Mouse (Mus musculus): ENCODE measurements around the gene Srrm3. TPM values are rescaled to one million over a fixed set of nuclear protein-coding genes. Genes with fewer than 3 reads are reported as not detected.

Gene Srrm3
- polyA plus RNA-seq (2015; fragmentation: Nextera tagmentation; extraction: Ambion mirVana), result 6.6 and 10.9 TPM in 2 replicates

DNA sequence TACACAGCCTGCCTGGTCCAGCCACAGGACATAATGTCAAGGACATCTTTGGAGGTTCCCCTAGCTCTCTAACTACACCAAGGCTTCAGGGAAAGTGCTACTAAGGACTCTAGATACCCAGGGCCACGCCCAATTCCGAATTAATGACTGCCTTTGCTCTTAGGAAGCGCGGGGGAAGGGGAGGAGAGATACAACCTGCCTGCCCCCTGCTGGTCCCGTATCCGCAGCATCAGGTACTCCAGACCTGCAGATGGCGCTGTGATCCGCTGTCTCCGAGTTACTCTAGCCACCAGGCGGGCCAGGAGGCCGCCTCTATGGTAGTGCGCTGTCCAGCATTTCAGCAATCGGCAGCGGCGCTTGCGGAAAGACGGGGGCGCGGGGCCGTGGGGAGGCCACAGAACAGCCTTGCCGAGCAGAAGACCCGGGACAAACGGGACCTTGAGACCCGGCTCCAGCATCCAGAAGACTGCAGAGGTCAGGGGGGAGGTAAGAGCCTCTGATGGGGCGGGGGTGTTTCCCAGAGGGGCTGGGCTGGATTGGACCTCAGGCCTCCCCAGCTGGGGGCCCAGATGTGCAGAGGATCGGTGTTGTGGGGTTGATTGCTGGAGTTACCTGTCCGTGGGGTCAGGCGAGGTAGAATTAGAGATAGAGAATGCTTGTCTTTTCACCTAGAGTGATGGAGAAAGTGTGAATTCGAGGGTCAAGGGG is at the start of gene Srrm3:
Gene Srrm3, plus strand, starts transcription at position 336 of the 708 bp plus-strand sequence.

GRCm38 (mm10) chr5:135777796-135778470 is 28.8 kb upstream of the Srrm3 start, which contains the start of gene Styxl1:
Styxl1 (minus strand) TSS chr5:135778385.

DNA sequence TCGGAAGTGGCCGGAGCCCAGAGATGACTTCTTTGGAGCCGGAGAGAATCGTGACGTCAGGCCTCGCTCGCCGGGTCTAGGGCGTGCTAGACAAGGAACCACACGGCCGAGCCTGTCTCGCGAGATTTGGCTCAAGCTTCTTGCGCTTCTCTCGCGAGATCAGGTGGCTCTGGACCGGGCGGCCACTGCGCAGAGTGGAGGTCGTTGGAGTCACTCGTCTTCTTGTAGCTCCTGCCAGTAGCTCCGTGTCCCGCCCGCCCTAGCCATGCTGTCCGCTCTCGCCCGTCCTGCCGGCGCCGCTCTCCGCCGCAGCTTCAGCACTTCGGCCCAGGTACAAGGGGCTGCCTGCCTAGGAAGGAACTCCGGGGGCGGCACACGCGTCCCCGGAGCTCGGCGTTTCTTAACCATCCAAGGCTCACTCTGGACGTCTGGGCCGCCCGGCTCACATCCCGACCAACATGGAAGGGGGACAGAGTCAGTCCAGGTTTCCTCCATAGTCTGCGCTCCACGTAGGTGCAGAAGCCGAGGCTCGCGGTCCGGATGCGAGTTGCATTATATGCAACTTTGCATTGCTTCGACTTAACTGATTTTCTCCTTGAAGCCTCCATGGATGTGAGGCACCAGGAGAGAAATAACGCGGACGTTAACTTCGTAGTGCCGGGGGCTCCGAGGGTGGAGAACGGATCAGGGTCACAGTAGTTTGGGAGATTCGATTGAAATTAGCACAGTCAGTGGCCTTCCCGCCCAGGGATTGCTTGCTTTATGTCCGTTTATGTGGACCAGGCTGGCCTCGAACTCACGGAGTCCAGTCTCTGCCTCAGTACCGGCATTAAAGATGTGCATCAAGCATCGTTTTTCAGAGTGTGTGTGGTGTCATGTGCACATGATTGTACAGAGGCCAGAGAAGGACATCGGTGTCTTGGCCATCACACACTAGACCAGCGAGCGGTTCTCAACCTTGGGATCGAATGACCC is 27.9 kb upstream of the Srrm3 start, which contains the start of gene Mdh2:
Gene Mdh2, plus strand, starts transcription at position 10 of the 975 bp plus-strand sequence.

DNA sequence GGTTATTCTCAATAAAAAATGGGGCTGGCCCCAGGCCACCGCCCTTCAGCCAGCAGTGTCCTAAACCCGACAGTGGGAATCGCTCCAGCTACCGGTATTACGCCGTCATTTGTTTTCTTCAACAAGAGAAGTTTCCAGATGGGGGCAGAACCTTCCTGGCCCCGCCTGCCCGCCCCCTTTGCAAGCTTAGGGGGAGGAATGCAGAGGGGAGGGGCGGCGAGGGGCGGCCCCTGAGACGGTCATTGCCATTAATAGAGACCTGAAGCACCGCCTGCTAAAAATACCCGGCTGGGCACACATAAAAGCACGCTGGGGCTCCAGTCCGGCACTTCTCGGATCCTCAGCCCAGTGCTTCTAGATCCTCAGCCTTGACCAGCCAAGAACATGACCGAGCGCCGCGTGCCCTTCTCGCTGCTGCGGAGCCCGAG is 81.0 kb downstream of the Srrm3 start, which contains the start of gene Hspb1:
Gene Hspb1, plus strand, starts transcription at position 245 of the 428 bp plus-strand sequence.

Small RNA genes lying within 50 kb of the gene (microRNA-seq; reads per million reads assigned to microRNA genes)
- not detected for gene Gm23268 (ENCODE audit: borderline replicate concordance, insufficient number of aligned reads)

Other genes with a start within 250 kb of the Srrm3 start
- gene Ccl26, start 243.3 kb upstream of the Srrm3 start, polyA plus RNA-seq (2015; fragmentation: Nextera tagmentation; extraction: Ambion mirVana), result not detected in 2 replicates
- gene Ccl24, start 233.8 kb upstream of the Srrm3 start, polyA plus RNA-seq (2015; fragmentation: Nextera tagmentation; extraction: Ambion mirVana), result 6.2 and 13.4 TPM in 2 replicates
- gene Rhbdd2, start 174.3 kb upstream of the Srrm3 start, polyA plus RNA-seq (2015; fragmentation: Nextera tagmentation; extraction: Ambion mirVana), result 40.4 and 51.3 TPM in 2 replicates
- 92.1 and 149 TPM in 2 replicates for gene Por, start 136.9 kb upstream of the Srrm3 start, polyA plus RNA-seq (2015; fragmentation: Nextera tagmentation; extraction: Ambion mirVana)
- gene Tmem120a, start 62.4 kb upstream of the Srrm3 start, polyA plus RNA-seq (2015; fragmentation: Nextera tagmentation; extraction: Ambion mirVana), result 50.0 and 60.7 TPM in 2 replicates
- 2.1 and 2.2 TPM in 2 replicates for gene Styxl1, start 28.5 kb upstream of the Srrm3 start, polyA plus RNA-seq (2015; fragmentation: Nextera tagmentation; extraction: Ambion mirVana)
- gene Mdh2, start 28.4 kb upstream of the Srrm3 start, polyA plus RNA-seq (2015; fragmentation: Nextera tagmentation; extraction: Ambion mirVana), result 330 and 449 TPM in 2 replicates
- 149 and 244 TPM in 2 replicates for gene Hspb1, start 81.0 kb downstream of the Srrm3 start, polyA plus RNA-seq (2015; fragmentation: Nextera tagmentation; extraction: Ambion mirVana)
- gene Ywhag, start 127.7 kb downstream of the Srrm3 start, polyA plus RNA-seq (2015; fragmentation: Nextera tagmentation; extraction: Ambion mirVana), result 142 and 161 TPM in 2 replicates
- gene Ssc4d, start 167.6 kb downstream of the Srrm3 start, polyA plus RNA-seq (2015; fragmentation: Nextera tagmentation; extraction: Ambion mirVana), result 3.2 and 7.0 TPM in 2 replicates
- 0.25 and 0.29 TPM in 2 replicates for gene Zp3, start 173.2 kb downstream of the Srrm3 start, polyA plus RNA-seq (2015; fragmentation: Nextera tagmentation; extraction: Ambion mirVana)
- gene Dtx2, start 187.9 kb downstream of the Srrm3 start, polyA plus RNA-seq (2015; fragmentation: Nextera tagmentation; extraction: Ambion mirVana), result 13.9 and 15.5 TPM in 2 replicates
- 22.6 and 25.8 TPM in 2 replicates for gene Upk3b, start 231.6 kb downstream of the Srrm3 start, polyA plus RNA-seq (2015; fragmentation: Nextera tagmentation; extraction: Ambion mirVana)
- gene Upk3bl, start 247.6 kb downstream of the Srrm3 start, polyA plus RNA-seq (2015; fragmentation: Nextera tagmentation; extraction: Ambion mirVana), result 2.3 and 5.8 TPM in 2 replicates